Mouse (Mus musculus): ENCODE measurements at regions not wholly inside any gene's neighbourhood (a gene's known extent, or its start where the extent isn't known, plus 50 kb on each side); places are given as distances from the start of the nearest gene placed in this dataset.

GRCm38 (mm10) chrX:107477066-107477465, 73.9 kb upstream of the Itm2a start:
- DNase-seq, result peak; percentile 5 to 33

DNA sequence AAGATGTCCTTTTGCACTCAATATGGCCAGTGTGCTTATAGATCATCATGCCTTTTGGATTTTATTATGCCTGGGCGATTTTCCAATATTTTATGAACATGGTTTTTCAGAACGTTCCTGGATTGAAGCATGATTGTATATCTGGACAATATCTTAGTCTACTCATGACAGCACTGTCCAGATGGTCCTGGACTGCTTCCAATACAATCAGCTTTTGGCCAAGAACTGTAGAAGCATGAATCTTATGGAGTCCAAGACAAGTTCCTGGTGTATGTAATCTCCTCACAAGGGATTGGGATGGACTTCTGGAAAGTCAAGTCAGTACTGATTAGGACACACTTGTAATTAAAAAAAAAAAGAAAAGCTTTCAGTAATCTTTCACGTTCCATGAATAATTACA, 66.1 kb upstream of the Itm2a start:
- no peak for DNase-seq

Data from cerebellum, postnatal 25 days (tissue).